Mouse (Mus musculus): ENCODE results near the gene Bmp6. TPM values are rescaled to one million over a fixed set of nuclear protein-coding genes. Genes with fewer than 3 reads are reported as not detected.
A peak's percentile ranks its signal among the peaks of the same experiment; 100 is the strongest.

The Bmp6 gene
- polyA plus RNA-seq, 1 experiment from 2014 or later: 1.1 TPM

GRCm38 (mm10) chr13:38351996-38352395, 7.1 kb downstream of the Bmp6 start:
- Histone ChIP-seq H3K27ac (ENCODE audit: low read depth, low read length) (no peak overlapping the region), H3K4me1 (replicated peaks; ENCODE audit: control insufficient read depth, insufficient read depth, low read length) (0 out of 2 replicates have a peak, but pooled peaks cover 4% of the 10 kb centered on the region), H3K9ac (ENCODE audit: low read depth, low read length) (no peak overlapping the region), H3K27me3 (replicated peaks; ENCODE audit: control insufficient read depth, insufficient read depth, low read length) (peaks cover 22% of the 10 kb centered on the region), H3K9me3 (ENCODE audit: control insufficient read depth) (no peaks in the 10 kb centered on the region), H3K4me3 (ENCODE audit: low read depth, low read length) (no peak overlapping the region), H3K4me2 (replicated peaks; ENCODE audit: low read depth) (no peak overlapping the region), H3K36me3 (ENCODE audit: control insufficient read depth, insufficient read depth) (no peaks in the 10 kb centered on the region)
- 21% methylated on average over 5 of the region's 5 CpGs for WGBS
- TF ChIP-seq CTCF (IDR thresholded peaks at IDR 0.05; ENCODE audit: low read depth): no peak
- ATAC-seq: peak; percentile 41; the same call in 1 of the 2 replicates

DNA sequence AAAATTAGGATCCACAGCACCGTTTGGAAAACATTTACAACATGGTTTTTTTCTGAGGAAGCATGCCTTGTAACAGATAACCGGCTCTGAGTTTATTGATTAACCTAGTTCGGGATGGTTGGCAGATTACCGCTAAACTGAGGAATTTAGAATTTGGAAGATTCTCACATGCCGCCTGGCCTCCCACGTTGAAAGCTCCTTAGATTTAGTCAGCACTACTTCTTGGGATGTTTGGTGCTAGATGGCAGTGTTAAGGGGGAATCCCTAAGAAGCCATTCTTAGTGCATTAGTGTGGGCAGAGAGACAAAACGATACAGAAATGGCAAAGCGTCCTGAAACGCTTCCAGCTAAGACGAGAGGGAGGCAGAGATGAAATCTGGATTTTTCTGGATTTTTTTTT, 8.1 kb downstream of the Bmp6 start:
- H3K9ac ChIP-seq (ENCODE audit: low read depth, low read length): no peak overlapping the region
- WGBS: 60% methylated on average over 10 of the region's 10 CpGs
- no peaks in the 10 kb centered on the region for H3K9me3 ChIP-seq (ENCODE audit: control insufficient read depth)
- peaks cover 12% of the 10 kb centered on the region; the same call in 1 of the 2 replicates for H3K27me3 ChIP-seq (replicated peaks; ENCODE audit: control insufficient read depth, insufficient read depth, low read length)
- no peak for TF ChIP-seq CTCF (IDR thresholded peaks at IDR 0.05; ENCODE audit: low read depth)
- no peak overlapping the region for H3K4me3 ChIP-seq (ENCODE audit: low read depth, low read length)
- no peak for ATAC-seq
- 0 out of 2 replicates have a peak, but pooled peaks cover 4% of the 10 kb centered on the region for H3K4me1 ChIP-seq (replicated peaks; ENCODE audit: control insufficient read depth, insufficient read depth, low read length)
- no peaks in the 10 kb centered on the region for H3K36me3 ChIP-seq (ENCODE audit: control insufficient read depth, insufficient read depth)
- H3K4me2 ChIP-seq (replicated peaks; ENCODE audit: low read depth): no peak overlapping the region
- no peak overlapping the region for H3K27ac ChIP-seq (ENCODE audit: low read depth, low read length)

- no peak overlapping the region for H3K4me2 ChIP-seq (replicated peaks; ENCODE audit: low read depth)
- WGBS: 49% methylated on average over 24 of the region's 24 CpGs
These were observed 8.7 kb downstream of the Bmp6 start for GRCm38 (mm10) chr13:38353420-38354255.

GRCm38 (mm10) chr13:38354284-38354683, 9.4 kb downstream of the Bmp6 start:
- Histone ChIP-seq H3K27ac (ENCODE audit: low read depth, low read length) (no peak overlapping the region), H3K27me3 (replicated peaks; ENCODE audit: control insufficient read depth, insufficient read depth, low read length) (peaks cover 8% of the 10 kb centered on the region; the same call in 1 of the 2 replicates), H3K9ac (ENCODE audit: low read depth, low read length) (no peak overlapping the region), H3K9me3 (ENCODE audit: control insufficient read depth) (no peaks in the 10 kb centered on the region), H3K4me3 (ENCODE audit: low read depth, low read length) (no peak overlapping the region), H3K4me2 (replicated peaks; ENCODE audit: low read depth) (no peak overlapping the region), H3K36me3 (ENCODE audit: control insufficient read depth, insufficient read depth) (no peaks in the 10 kb centered on the region), H3K4me1 (replicated peaks; ENCODE audit: control insufficient read depth, insufficient read depth, low read length) (0 out of 2 replicates have a peak, but pooled peaks cover 4% of the 10 kb centered on the region)
- no peak for ATAC-seq
- no peak for TF ChIP-seq CTCF (IDR thresholded peaks at IDR 0.05; ENCODE audit: low read depth)
- 68% methylated on average over 1 of the region's 1 CpGs for WGBS

More at GRCm38 (mm10) chr13:38353420-38354255, 8.7 kb downstream of the Bmp6 start:
- Histone ChIP-seq H3K4me1 (replicated peaks; ENCODE audit: control insufficient read depth, insufficient read depth, low read length) (0 out of 2 replicates have a peak, but pooled peaks cover 4% of the 10 kb centered on the region), H3K9ac (ENCODE audit: low read depth, low read length) (no peak overlapping the region), H3K36me3 (ENCODE audit: control insufficient read depth, insufficient read depth) (no peaks in the 10 kb centered on the region), H3K27me3 (replicated peaks; ENCODE audit: control insufficient read depth, insufficient read depth, low read length) (peaks cover 10% of the 10 kb centered on the region; the same call in 1 of the 2 replicates), H3K9me3 (ENCODE audit: control insufficient read depth) (no peaks in the 10 kb centered on the region), H3K27ac (ENCODE audit: low read depth, low read length) (no peak overlapping the region), H3K4me3 (ENCODE audit: low read depth, low read length) (no peak overlapping the region)
- ATAC-seq: no peak
- TF ChIP-seq CTCF (IDR thresholded peaks at IDR 0.05; ENCODE audit: low read depth): no peak

DNA sequence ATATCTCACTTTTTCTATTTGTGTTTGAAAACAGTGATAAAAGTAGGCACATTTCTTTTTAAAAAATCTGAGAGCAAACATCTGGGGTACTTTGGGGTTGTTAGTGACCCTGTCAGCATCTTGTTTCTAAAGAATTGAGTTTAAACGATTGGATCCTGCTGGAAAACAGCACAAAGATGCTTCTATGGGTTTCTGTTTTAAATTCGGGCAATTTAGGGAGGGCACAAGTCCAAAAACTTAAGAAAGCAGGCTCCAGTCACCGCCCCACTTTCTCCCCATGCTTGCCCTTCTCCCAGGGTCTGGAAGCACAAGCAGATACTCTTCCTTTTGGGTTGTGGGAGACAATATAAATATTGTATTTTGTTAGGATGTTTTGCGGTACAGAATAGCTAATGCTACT, 14.1 kb downstream of the Bmp6 start:
- H3K36me3 ChIP-seq (ENCODE audit: control insufficient read depth, insufficient read depth): no peaks in the 10 kb centered on the region
- H3K4me3 ChIP-seq (ENCODE audit: low read depth, low read length): no peak overlapping the region
- no peak overlapping the region for H3K27ac ChIP-seq (ENCODE audit: low read depth, low read length)
- no peak overlapping the region for H3K4me2 ChIP-seq (replicated peaks; ENCODE audit: low read depth)
- TF ChIP-seq CTCF (IDR thresholded peaks at IDR 0.05; ENCODE audit: low read depth): no peak
- no peak for ATAC-seq
- WGBS: 49% methylated on average over 4 of the region's 4 CpGs
- no peaks in the 10 kb centered on the region for H3K27me3 ChIP-seq (replicated peaks; ENCODE audit: control insufficient read depth, insufficient read depth, low read length)
- H3K9ac ChIP-seq (ENCODE audit: low read depth, low read length): no peak overlapping the region
- H3K4me1 ChIP-seq (replicated peaks; ENCODE audit: control insufficient read depth, insufficient read depth, low read length): no peaks in the 10 kb centered on the region
- no peaks in the 10 kb centered on the region for H3K9me3 ChIP-seq (ENCODE audit: control insufficient read depth)

GRCm38 (mm10) chr13:38362751-38363150, 17.8 kb downstream of the Bmp6 start:
- 73% methylated on average over 4 of the region's 4 CpGs for WGBS
- Histone ChIP-seq H3K9ac (ENCODE audit: low read depth, low read length) (no peak overlapping the region), H3K9me3 (ENCODE audit: control insufficient read depth) (no peaks in the 10 kb centered on the region), H3K4me3 (ENCODE audit: low read depth, low read length) (no peak overlapping the region), H3K4me1 (replicated peaks; ENCODE audit: control insufficient read depth, insufficient read depth, low read length) (no peaks in the 10 kb centered on the region), H3K36me3 (ENCODE audit: control insufficient read depth, insufficient read depth) (no peaks in the 10 kb centered on the region), H3K27ac (ENCODE audit: low read depth, low read length) (no peak overlapping the region), H3K27me3 (replicated peaks; ENCODE audit: control insufficient read depth, insufficient read depth, low read length) (no peaks in the 10 kb centered on the region), H3K4me2 (replicated peaks; ENCODE audit: low read depth) (no peak overlapping the region)
- no peak for ATAC-seq
- no peak for TF ChIP-seq CTCF (IDR thresholded peaks at IDR 0.05; ENCODE audit: low read depth)
